Mouse (Mus musculus) erythroblast, embryonic 14.5 days (primary cell): ENCODE measurements at regions not wholly inside any gene's neighbourhood (a gene's known extent, or its start where the extent isn't known, plus 50 kb on each side); places are given as distances from the start of the nearest gene placed in this dataset.

Source experiments
- H3K27me3 ChIP-seq: 2 replicates; pipeline ENCODE4 v1.6.1; 2012; ENCODE audit warnings: inconsistent platforms; ENCODE audit not compliant: control insufficient read depth
- H3K36me3 ChIP-seq: 2 replicates; pipeline ENCODE4 v1.6.1; 2012; ENCODE audit warnings: mild to moderate bottlenecking, inconsistent platforms; ENCODE audit not compliant: control insufficient read depth
- H3K4me1 ChIP-seq: 2 replicates; pipeline ENCODE4 v1.6.1; 2012; ENCODE audit warnings: inconsistent platforms; ENCODE audit not compliant: control insufficient read depth
- H3K4me3 ChIP-seq: replicated peaks from 2 replicates; pipeline ENCODE3; 2012; ENCODE audit warnings: moderate library complexity, mild to moderate bottlenecking, inconsistent platforms
- H3K9me3 ChIP-seq: 2 replicates; pipeline ENCODE4 v1.6.1; 2012; ENCODE audit warnings: low read length, inconsistent platforms, mixed read lengths; ENCODE audit not compliant: control insufficient read depth
- GATA1 ChIP-seq: IDR thresholded peaks from 2 replicates; pipeline ENCODE4 v1.6.1; 2012; ENCODE audit warnings: low read length, inconsistent platforms, mixed read lengths
- TAL1 ChIP-seq: IDR thresholded peaks from 3 replicates; pipeline ENCODE4 v1.6.1; 2012; ENCODE audit warnings: low read length, inconsistent platforms, mixed read lengths

DNA sequence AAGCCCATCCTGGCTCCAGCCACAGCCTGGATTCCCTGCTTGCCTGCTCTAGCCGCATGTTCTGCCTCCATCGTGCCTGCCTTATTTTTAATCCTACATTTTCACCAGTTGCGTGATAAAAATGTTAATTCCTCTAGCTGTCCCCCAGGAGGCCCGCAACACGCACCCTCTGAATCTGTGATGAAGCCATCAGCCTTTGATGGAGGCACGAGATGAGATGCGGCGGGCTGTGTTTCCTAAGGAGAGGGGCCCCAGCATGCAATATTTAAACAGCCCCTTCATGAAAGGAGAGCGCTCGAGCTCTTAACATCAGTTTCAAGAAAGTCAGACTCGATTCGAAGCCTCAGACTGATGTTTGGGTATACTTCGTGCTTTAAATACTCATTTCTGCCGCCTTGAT lies 76.3 kb downstream of the Nptx2 start:
- no peak overlapping the region for H3K4me3 ChIP-seq
- TF ChIP-seq GATA1, result no peak
- no peaks in the 10 kb centered on the region for H3K4me1 ChIP-seq
- H3K36me3 ChIP-seq, result no peaks in the 10 kb centered on the region
- no peaks in the 10 kb centered on the region for H3K27me3 ChIP-seq
- H3K9me3 ChIP-seq, result peaks cover 62% of the 10 kb centered on the region

DNA sequence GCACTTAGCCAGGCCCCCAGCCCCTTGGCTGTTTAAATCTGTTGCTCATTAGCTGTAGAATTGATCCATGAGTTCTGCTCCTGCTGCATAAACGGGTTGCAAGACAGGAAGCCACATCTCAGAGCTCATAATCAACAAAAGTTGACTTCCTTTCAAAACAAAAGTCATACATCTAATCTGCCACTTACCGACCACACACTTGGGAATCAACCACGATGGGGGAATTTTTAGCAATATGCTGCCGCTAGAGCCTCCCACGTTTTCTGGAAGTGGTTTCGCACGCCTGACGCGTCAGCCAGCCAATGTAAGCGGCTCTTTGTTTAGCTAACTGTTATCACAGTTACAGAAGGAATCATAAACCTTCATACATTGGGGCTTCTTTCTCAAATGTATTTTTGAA lies 77.7 kb downstream of the Nptx2 start:
- Histone ChIP-seq H3K36me3 (no peaks in the 10 kb centered on the region), H3K27me3 (no peaks in the 10 kb centered on the region), H3K4me3 (no peak overlapping the region), H3K9me3 (peaks cover 71% of the 10 kb centered on the region), H3K4me1 (no peaks in the 10 kb centered on the region)
- TF ChIP-seq TAL1 (no peak), GATA1 (no peak)

DNA sequence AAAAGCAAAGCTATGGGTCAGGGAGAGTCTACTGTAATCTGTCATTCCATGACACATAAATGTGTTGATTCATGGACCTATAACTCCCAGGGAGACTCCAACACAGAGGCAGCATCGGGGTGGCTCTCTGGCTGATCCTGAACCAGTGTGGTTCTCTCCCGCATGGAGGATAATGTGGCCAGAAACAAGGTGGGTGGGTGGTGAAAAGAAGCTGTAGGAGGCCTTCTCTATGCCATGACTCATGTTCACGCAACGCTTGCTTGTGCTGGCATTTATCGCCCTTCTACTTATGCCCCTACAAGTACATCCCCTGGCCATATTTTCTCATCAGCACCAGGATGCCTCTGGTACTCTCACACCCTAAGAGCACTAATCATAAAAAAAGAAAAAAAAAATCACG lies 86.6 kb downstream of the Nptx2 start:
- TF ChIP-seq TAL1 (no peak), GATA1 (no peak)
- H3K9me3 ChIP-seq, result peaks cover 67% of the 10 kb centered on the region

DNA sequence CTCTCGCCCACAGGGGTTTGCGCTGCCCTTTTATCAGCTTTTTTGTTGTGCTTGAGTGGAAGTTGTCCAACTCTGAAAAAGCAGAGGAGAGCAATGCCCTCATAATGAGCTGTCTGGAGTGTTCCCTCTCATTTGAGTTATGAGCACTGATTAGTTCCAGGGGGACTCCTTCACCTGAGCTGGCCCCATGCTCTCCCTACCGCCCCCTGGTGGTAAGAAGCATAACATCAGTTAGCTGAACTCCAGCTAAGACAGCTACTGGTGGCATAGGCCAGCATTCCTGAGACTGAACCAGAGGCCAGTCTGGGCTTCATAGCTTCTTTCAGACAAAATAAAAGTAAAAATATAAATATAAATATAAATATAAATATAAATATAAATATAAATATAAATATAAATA lies 92.9 kb downstream of the Nptx2 start:
- H3K9me3 ChIP-seq, result peaks cover 42% of the 10 kb centered on the region
- TF ChIP-seq GATA1 (no peak), TAL1 (no peak)
- H3K4me1 ChIP-seq, result no peaks in the 10 kb centered on the region
- H3K27me3 ChIP-seq, result no peaks in the 10 kb centered on the region
- no peaks in the 10 kb centered on the region for H3K36me3 ChIP-seq
- H3K4me3 ChIP-seq, result no peak overlapping the region

More for the DNA sequence above, 86.6 kb downstream of the Nptx2 start:
- Histone ChIP-seq H3K4me3 (no peak overlapping the region), H3K36me3 (no peaks in the 10 kb centered on the region), H3K4me1 (no peaks in the 10 kb centered on the region), H3K27me3 (no peaks in the 10 kb centered on the region)

DNA sequence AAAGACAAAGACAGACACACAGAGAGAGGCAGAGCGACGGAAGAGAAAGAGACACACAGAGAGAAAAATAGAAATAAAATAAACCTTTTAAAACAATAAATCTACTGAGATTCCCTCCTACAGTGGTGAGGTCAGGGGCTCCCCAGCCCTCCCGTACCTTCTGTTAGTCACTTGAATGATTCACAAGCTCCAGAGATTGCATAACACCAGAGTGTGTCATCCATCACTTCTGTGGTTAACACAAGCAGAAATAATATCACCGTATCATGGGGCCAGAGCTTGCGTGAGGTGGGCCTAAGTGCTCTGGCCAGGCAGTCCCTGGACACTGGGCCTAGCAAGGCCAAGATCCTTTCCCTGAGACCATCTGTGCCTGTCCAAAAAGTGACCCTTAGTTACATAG lies 93.9 kb downstream of the Nptx2 start:
- TF ChIP-seq GATA1 (no peak), TAL1 (no peak)
- Histone ChIP-seq H3K27me3 (no peaks in the 10 kb centered on the region), H3K4me3 (no peak overlapping the region), H3K9me3 (peaks cover 38% of the 10 kb centered on the region), H3K36me3 (no peaks in the 10 kb centered on the region), H3K4me1 (no peaks in the 10 kb centered on the region)

DNA sequence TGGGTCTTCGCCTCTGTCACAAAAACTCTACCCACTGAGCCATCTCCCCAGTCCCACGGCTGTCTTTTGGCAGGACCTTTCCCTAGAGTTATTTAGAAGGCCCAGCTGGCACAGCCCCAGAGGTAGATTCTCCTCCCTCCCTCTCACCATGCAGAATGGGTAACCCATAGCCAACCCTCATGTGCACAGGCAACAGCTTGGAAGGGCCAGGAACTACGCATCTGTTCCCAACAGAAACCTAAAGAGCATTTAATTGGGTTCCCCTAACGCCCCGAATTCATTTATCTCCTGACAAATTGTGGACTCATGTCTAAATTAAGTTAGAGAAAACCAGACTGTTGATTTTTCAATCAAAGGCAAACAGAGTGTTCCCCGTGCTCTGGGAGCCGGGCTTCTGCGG lies 97.1 kb downstream of the Nptx2 start:
- Histone ChIP-seq H3K4me3 (no peak overlapping the region), H3K9me3 (peaks cover 25% of the 10 kb centered on the region), H3K36me3 (no peaks in the 10 kb centered on the region), H3K27me3 (no peaks in the 10 kb centered on the region), H3K4me1 (no peaks in the 10 kb centered on the region)
- TF ChIP-seq GATA1, result no peak
- no peak for TF ChIP-seq TAL1

DNA sequence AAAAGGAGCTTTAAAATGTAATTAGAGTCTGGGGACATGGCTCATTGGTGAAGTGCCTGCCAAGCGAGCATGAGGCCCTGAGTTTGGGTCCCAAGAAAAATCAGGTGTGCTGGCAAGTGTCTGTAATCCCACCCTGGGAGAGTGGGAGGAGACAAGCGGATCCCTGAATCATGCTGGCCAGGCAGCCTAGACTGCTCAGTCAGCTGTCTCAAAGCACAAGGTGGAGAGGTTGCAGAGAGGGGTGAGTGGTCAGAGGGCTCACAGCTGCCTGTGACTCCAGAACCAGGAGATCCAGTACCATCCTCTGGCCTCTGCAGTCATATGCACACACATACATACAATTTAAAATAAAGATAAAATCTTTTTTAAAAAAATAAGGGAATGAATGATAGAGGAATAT lies 97.7 kb downstream of the Nptx2 start:
- Histone ChIP-seq H3K4me3 (no peak overlapping the region), H3K27me3 (no peaks in the 10 kb centered on the region), H3K9me3 (peaks cover 25% of the 10 kb centered on the region), H3K4me1 (no peaks in the 10 kb centered on the region), H3K36me3 (no peaks in the 10 kb centered on the region)
- TF ChIP-seq TAL1 (no peak), GATA1 (no peak)

DNA sequence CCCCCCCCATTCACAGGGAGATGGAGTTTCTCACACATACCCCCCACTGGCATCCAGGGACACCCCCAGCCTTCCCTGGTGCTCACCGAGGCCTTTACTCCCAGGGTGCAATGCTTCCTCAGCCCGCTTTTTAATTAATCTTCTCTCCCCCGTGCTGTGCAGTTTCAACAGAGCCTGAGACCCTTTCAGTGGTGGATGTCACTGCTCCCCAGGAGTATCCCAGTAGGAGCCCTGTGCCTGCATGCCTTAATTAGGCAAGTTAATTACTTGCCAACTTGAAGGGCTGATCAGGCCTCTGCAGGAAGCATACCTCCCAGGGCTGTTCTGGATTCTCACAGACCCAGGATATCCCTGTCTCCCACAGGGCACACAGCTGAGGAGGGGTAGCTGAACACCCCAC lies 99.7 kb downstream of the Nptx2 start:
- H3K36me3 ChIP-seq, result no peaks in the 10 kb centered on the region
- no peaks in the 10 kb centered on the region for H3K4me1 ChIP-seq
- TF ChIP-seq TAL1 (no peak), GATA1 (no peak)
- H3K9me3 ChIP-seq, result peaks cover 28% of the 10 kb centered on the region
- no peaks in the 10 kb centered on the region for H3K27me3 ChIP-seq
- H3K4me3 ChIP-seq, result no peak overlapping the region

DNA sequence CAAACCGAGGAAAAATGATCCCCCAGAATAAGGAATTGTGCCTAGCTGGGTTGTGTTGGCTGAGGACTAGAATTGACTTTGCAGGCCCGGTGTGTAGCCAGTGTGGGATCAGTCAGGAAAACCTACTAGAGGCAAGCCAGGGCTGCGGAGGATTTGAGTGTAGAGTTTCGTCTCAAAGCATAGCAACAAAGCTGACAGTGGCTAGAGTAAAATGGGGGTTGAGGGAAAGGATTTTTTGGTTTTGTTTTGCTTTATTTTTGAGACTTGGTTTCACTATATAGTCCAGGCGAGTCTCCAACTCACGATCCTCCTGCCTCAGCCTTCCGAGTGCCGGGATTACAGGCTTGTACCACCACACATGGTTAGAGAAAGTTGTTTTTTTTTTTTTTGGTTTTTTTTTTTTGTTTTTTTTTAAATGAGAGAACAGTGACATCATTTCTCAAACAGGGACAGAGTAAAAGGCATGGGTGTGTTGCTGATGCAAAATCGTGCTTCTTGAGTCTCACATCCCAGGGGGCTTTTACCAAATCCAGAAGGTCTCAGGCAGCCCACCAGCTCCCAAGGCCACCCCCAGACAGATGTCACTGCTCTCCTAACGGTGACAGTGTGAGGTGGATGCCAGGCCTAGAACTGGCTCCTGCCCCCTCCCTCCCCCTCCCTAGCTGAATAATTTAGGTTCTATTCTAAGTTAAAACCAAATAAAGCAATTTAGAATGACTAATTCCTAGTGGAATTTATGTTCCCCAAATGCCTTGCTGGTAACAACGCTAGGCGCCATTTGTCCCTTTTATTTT lies 101.8 kb downstream of the Nptx2 start:
- Histone ChIP-seq H3K9me3 (peaks cover 24% of the 10 kb centered on the region), H3K4me1 (no peaks in the 10 kb centered on the region), H3K36me3 (no peaks in the 10 kb centered on the region), H3K27me3 (no peaks in the 10 kb centered on the region), H3K4me3 (no peak overlapping the region)
- TF ChIP-seq TAL1 (no peak), GATA1 (no peak)

DNA sequence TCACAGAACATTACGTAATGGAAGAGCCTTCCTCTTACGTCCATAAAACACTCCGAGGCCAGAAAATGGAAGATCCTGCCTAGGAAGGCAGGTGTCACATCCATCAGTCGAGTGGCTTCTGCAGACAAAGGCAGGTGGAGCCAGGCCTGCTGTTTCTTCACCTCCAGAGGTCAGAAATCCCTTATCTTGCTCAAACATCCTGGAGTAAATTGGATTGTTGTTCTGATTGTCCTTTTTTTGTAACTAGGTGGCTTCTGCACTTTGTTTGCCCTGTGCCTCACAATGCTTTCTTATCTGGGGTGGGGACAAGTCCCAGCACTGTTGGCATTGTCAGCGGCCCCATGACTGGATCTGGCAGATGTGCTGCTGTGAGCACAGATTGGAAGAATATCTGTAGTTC lies 106.5 kb downstream of the Nptx2 start:
- Histone ChIP-seq H3K4me1 (no peaks in the 10 kb centered on the region), H3K9me3 (peaks cover 58% of the 10 kb centered on the region)
- TF ChIP-seq GATA1 (no peak), TAL1 (no peak)

More for the DNA sequence above, 106.5 kb downstream of the Nptx2 start:
- Histone ChIP-seq H3K4me3 (no peak overlapping the region), H3K36me3 (no peaks in the 10 kb centered on the region), H3K27me3 (no peaks in the 10 kb centered on the region)
